Mouse (Mus musculus) heart, postnatal 0 days (tissue): Measurements from ENCODE around the gene Rce1. TPM values are rescaled to one million over a fixed set of nuclear protein-coding genes. Genes with fewer than 3 reads are reported as not detected.

Source experiments
- ATAC-seq: fragments of 200-750 bp; cut with Nextera tagmentation; 2 replicates; pipeline ENCODE4 v1.8.0; 2017; ENCODE audit warnings: low read depth, moderate number of reproducible peaks, moderate library complexity; ENCODE audit not compliant: insufficient read depth
- DNase-seq: peaks from one replicate; pipeline ENCODE4 v3.0.0-alpha.2; 2016; ENCODE audit warnings: low spot score
- H3K27ac ChIP-seq: fragments of 300-500 bp; sonication (generic); 2 replicates; pipeline ENCODE4 v1.5.1; 2014; ENCODE audit warnings: low read depth, mild to moderate bottlenecking
- H3K27me3 ChIP-seq: fragments of 300-500 bp; sonication (generic); 2 replicates; pipeline ENCODE4 v1.6.1; 2014; ENCODE audit warnings: low read length, mixed read lengths; ENCODE audit not compliant: control insufficient read depth, insufficient read depth
- H3K36me3 ChIP-seq: fragments of 300-500 bp; sonication (generic); replicated peaks from 2 replicates; pipeline ENCODE4 v1.6.1; 2014; ENCODE audit warnings: low read length, mixed read lengths; ENCODE audit not compliant: control insufficient read depth, insufficient read depth
- H3K4me1 ChIP-seq: fragments of 300-500 bp; sonication (generic); 2 replicates; pipeline ENCODE4 v1.6.1; 2014; ENCODE audit warnings: antibody characterized with exemption; ENCODE audit not compliant: control insufficient read depth, insufficient read depth
- H3K4me2 ChIP-seq: fragments of 300-500 bp; sonication (generic); 2 replicates; pipeline ENCODE4 v1.6.1; 2014; ENCODE audit warnings: low read depth, mild to moderate bottlenecking, low read length, moderate library complexity
- H3K4me3 ChIP-seq: fragments of 300-500 bp; sonication (generic); 2 replicates; pipeline ENCODE4 v1.5.1; 2014; ENCODE audit warnings: low read depth, low read length
- H3K9ac ChIP-seq: fragments of 300-500 bp; sonication (generic); replicated peaks from 2 replicates; pipeline ENCODE4 v1.6.1; 2014; ENCODE audit warnings: low read depth, low read length, mixed read lengths
- H3K9me3 ChIP-seq: fragments of 300-500 bp; sonication (generic); replicated peaks from 2 replicates; pipeline ENCODE4 v1.6.1; 2016; ENCODE audit warnings: low read length; ENCODE audit not compliant: control insufficient read depth
- CTCF ChIP-seq: IDR thresholded peaks from 2 replicates; pipeline ENCODE4 v1.5.1; 2016; ENCODE audit warnings: antibody characterized with exemption, control low read depth, low read depth
- EP300 ChIP-seq: IDR thresholded peaks from 2 replicates; pipeline ENCODE4 v1.6.1; 2016; ENCODE audit warnings: antibody characterized with exemption, low read depth
- WGBS: fragments of 180-500 bp; shearing (Covaris S2); extraction: QIAGEN DNeasy Blood & Tissue Kit; methylation state at CpG from one replicate; pipeline ENCODE4 v1.1.7; 2014; 5-methylcytosine and 5-hydroxymethylcytosine counted together
- polyA plus RNA-seq: library from polyadenylated mRNA; unstranded; fragments of >200 nt; fragmentation: Nextera tagmentation; extraction: Ambion mirVana; gene quantifications from 2 replicates; pipeline ENCODE4 v1.2.1, GENCODE M21; 2015
- total RNA-seq: library from RNA; depleted of rRNA; stranded (reverse); fragments of >200 nt; gene quantifications from 2 replicates; pipeline ENCODE4 v1.2.3, GENCODE M21; 2014; ENCODE audit warnings: low replicate concordance; rRNA removed

Rce1 gene
- total RNA-seq, result 60.6 and 64.6 TPM in 2 replicates
- polyA plus RNA-seq, result 24.8 and 25.6 TPM in 2 replicates

DNA sequence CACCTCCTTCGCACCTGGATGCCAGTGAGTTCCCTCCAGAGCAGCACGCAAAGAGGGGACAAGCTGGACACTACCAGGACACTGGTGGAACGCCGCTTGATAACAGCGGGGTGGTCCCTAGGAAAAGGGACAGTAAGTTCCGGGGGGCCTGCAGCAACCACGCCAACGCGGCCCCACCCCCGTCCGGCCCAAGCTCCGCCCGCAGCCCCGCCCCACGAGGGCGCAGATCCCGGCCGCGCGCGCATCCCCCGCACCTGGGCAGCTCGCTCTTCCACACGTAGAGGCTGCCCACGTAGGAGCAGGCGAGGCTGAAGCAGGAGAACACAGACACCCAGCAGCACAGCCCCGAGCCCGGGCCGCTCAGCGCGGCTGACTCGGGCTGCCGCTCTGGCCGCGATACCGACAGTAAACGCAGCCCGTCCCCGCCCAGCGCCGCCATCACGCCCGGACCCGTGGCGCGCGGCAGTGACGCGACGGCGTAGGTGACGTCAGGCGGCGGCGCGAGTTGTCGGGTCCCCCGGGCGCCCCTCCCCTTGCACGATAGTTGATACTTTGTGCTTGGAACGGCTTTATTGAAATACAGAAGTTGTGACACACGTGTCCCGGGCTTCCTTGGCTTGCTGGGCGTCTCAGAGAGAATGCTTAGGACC is at the start of gene Rce1:
TSS of gene Rce1 (minus strand) at position 463 of the 650 bp plus-strand sequence.
- H3K4me3 ChIP-seq, result peak within 1 kb of the TSS; percentile 74
- peaks cover 14% of the 10 kb centered on the region for H3K4me1 ChIP-seq
- H3K4me2 ChIP-seq, result peak within 1 kb of the TSS; percentile 100
- ATAC-seq, result peak; percentile 91
- H3K9me3 ChIP-seq, result no peaks in the 10 kb centered on the region
- H3K9ac ChIP-seq, result peak within 1 kb of the TSS; percentile 92
- WGBS, result under 1% methylated on average over 63 of the region's 64 CpGs
- H3K36me3 ChIP-seq, result peaks cover 32% of the 10 kb centered on the region
- H3K27ac ChIP-seq, result peak within 1 kb of the TSS; percentile 77
- DNase-seq, result peak; percentile 74
- TF ChIP-seq EP300 (no peak), CTCF (no peak)
- no peaks in the 10 kb centered on the region for H3K27me3 ChIP-seq

DNA sequence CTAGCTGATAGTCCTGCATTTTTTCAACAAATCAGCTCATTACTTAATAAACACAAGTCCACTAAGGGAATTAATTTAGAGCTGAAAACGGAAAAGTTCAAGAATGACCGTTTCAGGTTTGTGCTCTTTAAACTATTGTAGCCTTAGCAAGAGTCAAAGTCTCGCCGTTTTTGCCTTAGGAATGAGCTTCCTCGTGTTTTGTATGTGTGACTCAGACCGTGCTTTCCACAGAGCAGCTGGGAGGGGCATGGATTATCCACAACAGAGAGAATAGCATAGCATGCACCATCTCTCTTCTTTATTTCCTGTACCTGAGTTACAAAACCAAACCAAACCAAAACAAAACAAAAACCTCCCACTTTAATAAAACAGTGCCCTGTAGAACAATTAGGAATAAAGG is 47.0 kb upstream of the Rce1 start:
- TF ChIP-seq EP300, result no peak
- TF ChIP-seq CTCF, result no peak
- Histone ChIP-seq H3K27me3 (no peaks in the 10 kb centered on the region), H3K4me3 (no peak overlapping the region), H3K27ac (no peak overlapping the region), H3K4me1 (no peaks in the 10 kb centered on the region), H3K4me2 (no peak overlapping the region), H3K9ac (no peak overlapping the region), H3K9me3 (no peaks in the 10 kb centered on the region), H3K36me3 (no peaks in the 10 kb centered on the region)
- DNase-seq (no peak), ATAC-seq (no peak)
- WGBS, result 55% methylated on average over 6 of the region's 6 CpGs

DNA sequence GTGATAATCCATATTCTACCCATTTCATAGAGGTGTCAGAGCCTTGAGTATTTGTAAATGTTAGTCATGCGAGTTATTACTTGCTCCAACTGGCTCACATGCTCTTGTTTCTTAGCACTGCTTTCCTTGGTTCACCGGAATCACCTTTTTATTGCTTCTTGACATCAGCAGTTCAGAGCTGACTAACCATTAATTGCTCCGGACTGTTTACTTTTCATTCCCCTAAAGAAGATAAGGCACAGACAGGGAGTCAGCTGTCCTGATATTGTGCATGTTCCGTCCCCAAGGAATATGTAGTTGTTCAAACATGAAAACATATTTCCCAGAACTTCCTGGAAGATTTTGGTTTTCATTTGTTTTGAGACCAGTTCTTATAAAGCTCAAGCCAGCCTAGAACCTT is 45.3 kb upstream of the Rce1 start:
- 59% methylated on average over 4 of the region's 4 CpGs for WGBS
- TF ChIP-seq EP300 (no peak), CTCF (no peak)
- no peak for DNase-seq

DNA sequence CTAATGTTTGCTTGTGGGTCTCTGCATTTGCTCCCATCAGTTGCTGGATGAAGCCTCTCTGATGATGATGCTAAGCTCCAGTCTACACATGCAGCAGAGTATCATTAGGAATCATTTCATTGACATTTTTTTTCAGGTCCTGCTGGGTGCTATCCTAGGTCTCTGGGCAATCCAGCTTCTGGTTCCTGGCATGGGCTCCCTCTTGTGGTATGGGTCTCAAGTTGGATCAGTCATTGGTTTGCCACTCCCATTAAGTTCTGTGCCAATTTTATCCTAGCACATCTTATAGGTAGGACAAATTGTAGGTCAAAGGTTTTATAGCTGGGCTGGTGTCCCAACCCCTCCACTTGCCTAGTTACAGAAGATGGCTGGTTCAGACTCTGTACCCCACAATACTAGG is 41.4 kb upstream of the Rce1 start:
- no peaks in the 10 kb centered on the region for H3K4me1 ChIP-seq
- no peak overlapping the region for H3K9ac ChIP-seq
- H3K27ac ChIP-seq, result no peak overlapping the region
- no peak for DNase-seq
- H3K36me3 ChIP-seq, result no peaks in the 10 kb centered on the region
- no peak for TF ChIP-seq EP300
- peak; percentile 11; the same call in 1 of the 2 replicates for TF ChIP-seq CTCF
- H3K4me3 ChIP-seq, result no peak overlapping the region
- H3K4me2 ChIP-seq, result no peak overlapping the region
- ATAC-seq, result no peak
- H3K9me3 ChIP-seq, result no peaks in the 10 kb centered on the region
- H3K27me3 ChIP-seq, result no peaks in the 10 kb centered on the region

More for the DNA sequence above, 45.3 kb upstream of the Rce1 start:
- Histone ChIP-seq H3K9me3 (no peaks in the 10 kb centered on the region), H3K36me3 (no peaks in the 10 kb centered on the region), H3K4me1 (no peaks in the 10 kb centered on the region), H3K27me3 (no peaks in the 10 kb centered on the region), H3K27ac (no peak overlapping the region), H3K4me3 (no peak overlapping the region), H3K9ac (no peak overlapping the region), H3K4me2 (no peak overlapping the region)
- ATAC-seq, result no peak

DNA sequence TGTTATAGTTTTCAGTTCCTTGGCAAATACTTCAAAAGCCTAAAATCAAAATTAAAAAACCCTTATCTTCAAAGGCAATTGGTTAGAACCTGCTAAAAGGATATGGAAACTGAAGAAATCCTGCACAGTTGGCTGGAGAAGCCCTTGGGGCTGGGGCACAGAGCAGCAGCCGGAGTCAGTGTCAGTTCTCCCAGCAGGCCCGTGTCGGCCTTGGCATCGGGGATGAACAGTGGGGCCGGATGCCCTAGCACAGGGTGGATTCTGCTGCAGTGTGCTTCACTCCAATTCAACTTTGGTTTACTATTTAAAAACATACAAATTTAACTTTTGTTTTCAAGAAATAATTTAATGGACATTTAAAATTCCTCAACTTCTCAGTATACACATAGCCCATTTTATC is 32.7 kb upstream of the Rce1 start:
- Histone ChIP-seq H3K4me2 (no peak overlapping the region), H3K27ac (no peak overlapping the region), H3K9me3 (no peaks in the 10 kb centered on the region), H3K27me3 (no peaks in the 10 kb centered on the region), H3K9ac (no peak overlapping the region), H3K4me1 (no peaks in the 10 kb centered on the region), H3K36me3 (no peaks in the 10 kb centered on the region), H3K4me3 (no peak overlapping the region)
- TF ChIP-seq CTCF (no peak), EP300 (no peak)
- no peak for ATAC-seq
- 79% methylated on average over 5 of the region's 5 CpGs for WGBS
- no peak for DNase-seq
